Mouse (Mus musculus): ENCODE measurements around the gene Ngrn.

DNA sequence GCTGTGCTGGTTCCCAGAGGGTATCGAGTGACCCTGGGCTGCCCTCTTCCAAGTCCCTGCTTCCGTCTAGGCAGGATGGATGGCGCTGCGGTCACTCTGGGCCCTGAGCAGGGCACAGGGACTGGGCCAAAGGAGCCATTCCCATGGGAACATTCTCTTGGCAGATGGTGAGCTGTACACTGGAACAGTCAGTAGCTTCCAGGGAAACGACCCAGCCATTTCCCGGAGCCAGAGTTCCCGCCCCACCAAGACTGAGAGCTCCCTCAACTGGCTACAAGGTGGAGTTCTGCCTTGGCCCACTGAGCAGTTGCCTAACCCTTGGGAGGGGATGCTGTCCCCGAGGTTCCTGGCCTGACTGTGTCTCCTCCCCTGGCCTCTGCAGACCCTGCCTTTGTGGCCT is 44.4 kb upstream of the Ngrn start:
- no peak for TF ChIP-seq CTCF (IDR thresholded peaks at IDR 0.05; ENCODE audit: low read depth, low read length)
- TF ChIP-seq GATA1 (IDR thresholded peaks at IDR 0.05; ENCODE audit: borderline replicate concordance, low read length) = no peak
- no peak for TF ChIP-seq GATA2 (IDR thresholded peaks at IDR 0.05; ENCODE audit: borderline replicate concordance, low read depth, low read length)
- TF ChIP-seq TAL1 (conservative IDR thresholded peaks at IDR 0.05; ENCODE audit: low read depth, low read length) = no peak
- TF ChIP-seq POLR2AphosphoS5 (IDR thresholded peaks at IDR 0.05; ENCODE audit: insufficient replicate concordance, low read depth, low read length) = no peak

Data from G1E (cell line).